In genomic region chr5:85896452-85896851, GRCm38 (mm10) we compare ENCODE assay signal across 20 mouse cellular contexts.
DNase-seq lines count a peak whose midpoint lies in the region; ATAC-seq and TF ChIP-seq lines count a peak whose summit lies in the region.
"Had no signal": no experiment of that assay in that cellular context is flagged by ENCODE, and none has a peak within 500 bp of the region (broad histone marks: within the 10 kb centered on the region; RNA-seq: fewer than 3 reads in every experiment).

No protein-coding gene starts in this region.

- no peaks in the 10 kb centered on the region for H3K36me3 ChIP-seq in hindbrain, postnatal 0 days (ENCODE audit: insufficient read depth, low read length)
- H3K36me3 ChIP-seq in hindbrain, embryonic 14.5 days (replicated peaks; ENCODE audit: control insufficient read depth, insufficient read depth): no peaks in the 10 kb centered on the region
- no peaks in the 10 kb centered on the region for H3K36me3 ChIP-seq in midbrain, postnatal 0 days (ENCODE audit: insufficient read depth, low read length)
- H3K36me3 ChIP-seq in midbrain, embryonic 10.5 days: no peaks in the 10 kb centered on the region
- H3K36me3 ChIP-seq: hindbrain, embryonic 12.5 days; intestine, embryonic 15.5 days; limb, embryonic 15.5 days; liver, embryonic 15.5 days; midbrain, embryonic 15.5 days had no signal

- no peaks in the 10 kb centered on the region for H3K4me1 ChIP-seq in hindbrain, postnatal 0 days (ENCODE audit: insufficient read depth, low read length)
- H3K4me1 ChIP-seq in hindbrain, embryonic 14.5 days (replicated peaks; ENCODE audit: control insufficient read depth, insufficient read depth, low read length): no peaks in the 10 kb centered on the region
- H3K4me1 ChIP-seq in midbrain, postnatal 0 days (ENCODE audit: insufficient read depth, low read length): no peaks in the 10 kb centered on the region
- no peaks in the 10 kb centered on the region for H3K4me1 ChIP-seq in midbrain, embryonic 10.5 days
- H3K4me1 ChIP-seq: forebrain, embryonic 13.5 days; hindbrain, embryonic 12.5 days; intestine, embryonic 15.5 days; limb, embryonic 15.5 days; liver, embryonic 15.5 days; megakaryocyte, embryonic 14.5 days; midbrain, embryonic 15.5 days had no signal

- H3K27ac ChIP-seq in hindbrain, postnatal 0 days: no peak overlapping the region
- H3K27ac ChIP-seq in hindbrain, embryonic 14.5 days: no peak overlapping the region
- no peak overlapping the region for H3K27ac ChIP-seq in midbrain, postnatal 0 days (ENCODE audit: low read depth, low read length)
- H3K27ac ChIP-seq in midbrain, embryonic 10.5 days (replicated peaks): no peak overlapping the region
- H3K27ac ChIP-seq: forebrain, embryonic 13.5 days; gastrocnemius, adult 2 months; hindbrain, embryonic 12.5 days; intestine, embryonic 15.5 days; limb, embryonic 15.5 days; liver, embryonic 15.5 days; midbrain, embryonic 15.5 days; stomach, postnatal 0 days had no signal

- 62% methylated on average over 6 of the region's 6 CpGs for WGBS in hindbrain, postnatal 0 days
- WGBS in hindbrain, embryonic 14.5 days: 78% methylated on average over 6 of the region's 6 CpGs
- 83% methylated on average over 6 of the region's 6 CpGs for WGBS in midbrain, postnatal 0 days
- WGBS in midbrain, embryonic 10.5 days: 94% methylated on average over 6 of the region's 6 CpGs

- H3K4me3 ChIP-seq in hindbrain, postnatal 0 days (ENCODE audit: low read length): no peak overlapping the region
- H3K4me3 ChIP-seq in hindbrain, embryonic 14.5 days (replicated peaks; ENCODE audit: low read length): no peak overlapping the region
- no peak overlapping the region for H3K4me3 ChIP-seq in midbrain, postnatal 0 days (ENCODE audit: low read depth, low read length)
- H3K4me3 ChIP-seq in midbrain, embryonic 10.5 days: no peak overlapping the region
- H3K4me3 ChIP-seq: forebrain, embryonic 13.5 days; gastrocnemius, adult 2 months; hindbrain, embryonic 12.5 days; intestine, embryonic 15.5 days; limb, embryonic 15.5 days; liver, embryonic 15.5 days; megakaryocyte, embryonic 14.5 days; midbrain, embryonic 15.5 days had no signal

- TF ChIP-seq CTCF in hindbrain, postnatal 0 days (IDR thresholded peaks at IDR 0.05; ENCODE audit: low read depth): no peak
- TF ChIP-seq CTCF in midbrain, postnatal 0 days (IDR thresholded peaks at IDR 0.05): no peak

- no peaks in the 10 kb centered on the region for H3K27me3 ChIP-seq in hindbrain, postnatal 0 days (ENCODE audit: insufficient read depth, low read length)
- H3K27me3 ChIP-seq in hindbrain, embryonic 14.5 days (ENCODE audit: control insufficient read depth, insufficient read depth, low read length): no peaks in the 10 kb centered on the region
- no peaks in the 10 kb centered on the region for H3K27me3 ChIP-seq in midbrain, postnatal 0 days (ENCODE audit: insufficient read depth, low read length)
- H3K27me3 ChIP-seq in midbrain, embryonic 10.5 days (ENCODE audit: low read depth, poor library complexity, severe bottlenecking): no peaks in the 10 kb centered on the region
- H3K27me3 ChIP-seq: forebrain, embryonic 13.5 days; hindbrain, embryonic 12.5 days; intestine, embryonic 15.5 days; limb, embryonic 15.5 days; liver, embryonic 15.5 days; megakaryocyte, embryonic 14.5 days; midbrain, embryonic 15.5 days had no signal

- ATAC-seq in hindbrain, postnatal 0 days: no peak
- no peak for ATAC-seq in hindbrain, embryonic 14.5 days (ENCODE audit: low FRiP score)
- ATAC-seq in midbrain, postnatal 0 days (ENCODE audit: low FRiP score): no peak
- ATAC-seq: forebrain, embryonic 13.5 days; intestine, embryonic 15.5 days; midbrain, embryonic 15.5 days had no signal

- H3K9me3 ChIP-seq in hindbrain, postnatal 0 days (ENCODE audit: low read length): no peaks in the 10 kb centered on the region
- no peaks in the 10 kb centered on the region for H3K9me3 ChIP-seq in hindbrain, embryonic 14.5 days (ENCODE audit: control insufficient read depth, low read length)
- no peaks in the 10 kb centered on the region for H3K9me3 ChIP-seq in midbrain, postnatal 0 days (ENCODE audit: low read length)
- H3K9me3 ChIP-seq in midbrain, embryonic 10.5 days (replicated peaks): no peaks in the 10 kb centered on the region
- H3K9me3 ChIP-seq: forebrain, embryonic 13.5 days; hindbrain, embryonic 12.5 days; intestine, embryonic 15.5 days; limb, embryonic 15.5 days; liver, embryonic 15.5 days; megakaryocyte, embryonic 14.5 days; midbrain, embryonic 15.5 days had no signal

- H3K4me2 ChIP-seq in hindbrain, postnatal 0 days (ENCODE audit: low read depth, low read length): no peak overlapping the region
- no peak overlapping the region for H3K4me2 ChIP-seq in hindbrain, embryonic 14.5 days (replicated peaks)
- H3K4me2 ChIP-seq in midbrain, postnatal 0 days (ENCODE audit: low read depth, low read length, poor library complexity, severe bottlenecking): no peak overlapping the region
- H3K4me2 ChIP-seq: forebrain, embryonic 13.5 days; heart, embryonic 11.5 days; hindbrain, embryonic 12.5 days; intestine, embryonic 15.5 days; limb, embryonic 15.5 days; liver, embryonic 15.5 days; midbrain, embryonic 15.5 days had no signal

- peak; percentile 9 to 15 for DNase-seq in cerebellum, postnatal 25 days
- DNase-seq in cerebellum, adult 8-10 months: no peak
- DNase-seq in hindbrain, postnatal 0 days (ENCODE audit: low spot score): peak; percentile 11
- DNase-seq in hindbrain, embryonic 14.5 days (ENCODE audit: low spot score): no peak
- DNase-seq in midbrain, postnatal 0 days (ENCODE audit: low spot score): peak; percentile 4
- no peak for DNase-seq in midbrain, embryonic 10.5 days (ENCODE audit: low spot score)
- DNase-seq in natural killer cell, adult 2 months (ENCODE audit: low spot score in 2 of 2): no peak
- DNase-seq: gastrocnemius, adult 2 months; kidney, adult 9 months; kidney, postnatal 25 days; right cerebral cortex, postnatal 4 days had no signal

- H3K9ac ChIP-seq in hindbrain, postnatal 0 days (replicated peaks; ENCODE audit: low read length): no peak overlapping the region
- no peak overlapping the region for H3K9ac ChIP-seq in hindbrain, embryonic 14.5 days
- no peak overlapping the region for H3K9ac ChIP-seq in midbrain, postnatal 0 days (replicated peaks; ENCODE audit: low read length, poor library complexity, severe bottlenecking)
- H3K9ac ChIP-seq: forebrain, embryonic 13.5 days; hindbrain, embryonic 12.5 days; intestine, embryonic 15.5 days; limb, embryonic 15.5 days; liver, embryonic 15.5 days; midbrain, embryonic 15.5 days had no signal

Comparison
In these comparisons a context has a peak if more than half of its experiments do, and no peak if none do; other contexts are left out.
1. DNase-seq: peak in cerebellum, postnatal 25 days (2 of 2), hindbrain, postnatal 0 days (single experiment) and midbrain, postnatal 0 days (single experiment); none in cerebellum, adult 8-10 months (single experiment), hindbrain, embryonic 14.5 days (single experiment), midbrain, embryonic 10.5 days (single experiment) and natural killer cell, adult 2 months (0 of 2).